Mouse (Mus musculus) kidney, adult 2 months (tissue): ENCODE results near the gene Slc12a4. TPM values are rescaled to one million over a fixed set of nuclear protein-coding genes. Genes with fewer than 3 reads are reported as not detected.

Source experiments
- DNase-seq: peaks from one replicate; pipeline ENCODE4 v3.0.0; 2021
- H3K27ac ChIP-seq: fragments of 200-500 bp; 2 replicates; pipeline ENCODE4 v1.5.1; 2012; ENCODE audit warnings: low read depth, low read length, control low read depth, inconsistent platforms; ENCODE audit not compliant: insufficient read depth
- H3K27me3 ChIP-seq: fragments of 200-500 bp; replicated peaks from 2 replicates; pipeline ENCODE4 v1.6.1; 2012; ENCODE audit warnings: mild to moderate bottlenecking, moderate library complexity, low read length, inconsistent platforms; ENCODE audit not compliant: control insufficient read depth, insufficient read depth
- H3K36me3 ChIP-seq: fragments of 200-500 bp; 2 replicates; pipeline ENCODE4 v1.6.1; 2012; ENCODE audit warnings: mild to moderate bottlenecking, moderate library complexity, low read length, inconsistent platforms; ENCODE audit not compliant: control insufficient read depth, insufficient read depth
- H3K4me1 ChIP-seq: fragments of 200-500 bp; 2 replicates; pipeline ENCODE4 v1.6.1; 2011; ENCODE audit warnings: low read length; ENCODE audit not compliant: control insufficient read depth, insufficient read depth
- H3K4me3 ChIP-seq: fragments of 200-500 bp; 2 replicates; pipeline ENCODE4 v1.5.1; 2011; ENCODE audit warnings: mild to moderate bottlenecking, low read depth, low read length, control low read depth; ENCODE audit not compliant: insufficient read depth
- CTCF ChIP-seq: fragments of 200-500 bp; conservative IDR thresholded peaks from 2 replicates; pipeline ENCODE4 v1.5.1; 2011; ENCODE audit warnings: low read depth, mild to moderate bottlenecking, control low read depth, low read length, moderate library complexity, mixed read lengths; ENCODE audit not compliant: insufficient read depth, insufficient read length
- POLR2A ChIP-seq: fragments of 200-500 bp; IDR thresholded peaks from one replicate; pipeline ENCODE4 v1.6.1; 2011; ENCODE audit warnings: low read depth, low read length, control low read depth
- WGBS: fragments of 180-500 bp; shearing (Covaris S2); methylation state at CpG from one replicate; pipeline ENCODE4 v1.1.7; 2018; 5-methylcytosine and 5-hydroxymethylcytosine counted together
- polyA plus RNA-seq: library from polyadenylated mRNA; depleted of rRNA; stranded (reverse); fragments of >200 nt; gene quantifications from 2 replicates; pipeline ENCODE4 v1.2.3, GENCODE M21; 2012

Slc12a4 gene
- polyA plus RNA-seq, 1 experiment: 30.9 TPM

DNA sequence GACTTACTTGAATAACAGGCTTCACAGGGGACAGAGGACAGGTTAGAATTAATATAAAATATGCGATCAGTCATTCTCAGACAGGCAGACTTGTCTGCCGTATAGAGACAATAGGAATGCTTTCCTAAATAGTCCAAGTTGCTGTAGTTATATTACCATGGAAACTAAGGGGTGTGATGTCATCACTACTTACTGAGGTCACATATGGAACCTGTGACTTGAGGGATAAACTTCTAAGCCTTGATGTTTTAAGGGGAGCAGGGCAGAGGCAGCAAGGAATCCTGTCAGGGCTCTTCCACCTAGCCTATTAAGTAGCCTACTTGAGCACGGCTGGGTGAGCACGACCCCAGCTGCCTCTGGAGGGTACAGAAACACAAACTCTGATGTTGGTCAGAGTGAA lies 40.0 kb upstream of the Slc12a4 start, which contains the start of gene Dpep2nb:
TSS of gene Dpep2nb (minus strand) at position 101 of the 400 bp plus-strand sequence.
- peaks cover 5% of the 10 kb centered on the region; the same call in 1 of the 2 replicates for H3K4me1 ChIP-seq
- no peak within 1 kb of the TSS for H3K27ac ChIP-seq
- no peak for TF ChIP-seq POLR2A
- no peaks in the 10 kb centered on the region for H3K36me3 ChIP-seq
- H3K4me3 ChIP-seq: no peak within 1 kb of the TSS
- WGBS: 57% methylated on average over 4 of the region's 4 CpGs
- no peaks in the 10 kb centered on the region for H3K27me3 ChIP-seq
- DNase-seq: no peak

DNA sequence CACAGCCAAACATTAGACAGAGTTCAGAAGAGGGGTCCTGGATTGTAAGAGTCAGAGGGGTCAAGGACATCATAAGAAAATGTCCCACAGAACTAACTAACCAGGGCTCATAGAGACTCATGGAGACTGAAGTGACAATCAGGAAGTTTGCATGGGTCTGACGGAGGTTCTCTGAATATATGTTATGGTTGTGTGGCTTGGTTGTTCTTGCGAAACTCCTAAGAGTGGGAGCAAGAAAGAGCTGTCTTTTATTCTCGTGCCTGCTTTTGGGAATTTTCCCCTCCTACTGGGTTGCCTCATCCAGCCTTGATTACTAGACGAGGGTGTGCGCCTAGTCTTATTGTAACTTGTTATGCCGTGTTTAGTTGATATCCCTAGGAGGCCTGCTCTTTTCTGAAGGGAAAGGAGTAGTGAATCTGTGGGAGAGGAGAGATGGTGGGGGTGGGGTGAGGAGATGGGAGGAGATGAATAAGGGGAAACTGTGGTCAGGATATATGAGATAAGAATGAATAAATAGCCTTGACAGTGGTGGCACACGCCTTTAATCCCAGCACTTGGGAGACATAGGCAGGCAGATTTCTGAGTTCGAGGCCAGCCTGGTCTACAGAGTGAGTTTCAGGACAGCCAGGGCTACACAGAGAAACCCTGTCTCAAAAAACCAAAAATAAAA lies 38.8 kb upstream of the Slc12a4 start:
- Histone ChIP-seq H3K27ac (no peak overlapping the region; the same call in 1 of the 2 replicates), H3K4me1 (no peaks in the 10 kb centered on the region), H3K36me3 (no peaks in the 10 kb centered on the region), H3K4me3 (no peak overlapping the region), H3K27me3 (no peaks in the 10 kb centered on the region)
- WGBS: 82% methylated on average over 8 of the region's 8 CpGs
- no peak for TF ChIP-seq POLR2A
- TF ChIP-seq CTCF: no peak
- DNase-seq: no peak

DNA sequence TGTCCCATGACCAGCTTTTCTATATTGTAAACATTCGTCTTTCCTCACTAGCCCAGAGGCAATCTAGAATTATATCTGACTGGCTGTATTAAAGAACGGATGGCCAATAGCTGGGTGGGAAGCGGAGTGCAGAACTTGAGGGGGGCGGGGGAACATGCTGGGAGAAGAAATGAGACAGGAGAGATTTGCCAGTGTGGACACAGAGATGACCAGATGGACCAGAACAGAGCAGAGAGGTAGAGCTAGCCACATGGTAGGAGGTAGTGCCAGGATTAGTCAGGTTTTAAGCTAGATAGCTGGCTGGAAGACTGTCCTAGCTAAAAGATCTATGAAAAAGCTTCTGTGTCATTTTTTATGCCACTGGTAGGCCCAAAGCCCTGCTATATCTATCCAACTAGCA lies 36.0 kb upstream of the Slc12a4 start:
- no peak for TF ChIP-seq POLR2A
- no peak for TF ChIP-seq CTCF
- WGBS: 86% methylated on average over 4 of the region's 4 CpGs

DNA sequence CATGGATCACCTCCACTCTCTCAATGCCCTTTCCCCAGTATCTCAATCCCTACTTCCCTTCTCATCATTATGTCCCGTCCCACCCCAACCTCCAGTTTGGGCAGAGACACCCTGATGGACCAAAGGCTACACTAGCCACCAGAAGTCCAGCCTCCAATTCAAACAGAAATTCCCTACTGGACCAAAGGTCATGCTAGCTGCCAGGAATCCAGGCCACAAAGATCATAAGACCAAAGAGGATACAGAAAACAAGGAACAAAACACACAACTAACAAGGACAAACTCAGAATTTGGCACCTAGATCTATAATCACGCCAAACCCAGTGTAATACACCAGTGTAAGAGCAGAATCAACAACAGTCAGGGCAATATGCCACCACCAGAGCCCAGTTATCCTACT lies 33.1 kb upstream of the Slc12a4 start:
- peak; percentile 81 for DNase-seq
- H3K27me3 ChIP-seq: no peaks in the 10 kb centered on the region

More for the DNA sequence above, 36.0 kb upstream of the Slc12a4 start:
- no peaks in the 10 kb centered on the region for H3K27me3 ChIP-seq
- no peak overlapping the region for H3K27ac ChIP-seq
- no peak for DNase-seq
- no peaks in the 10 kb centered on the region for H3K36me3 ChIP-seq
- H3K4me3 ChIP-seq: no peak overlapping the region
- H3K4me1 ChIP-seq: 0 out of 2 replicates have a peak, but pooled peaks cover 2% of the 10 kb centered on the region

DNA sequence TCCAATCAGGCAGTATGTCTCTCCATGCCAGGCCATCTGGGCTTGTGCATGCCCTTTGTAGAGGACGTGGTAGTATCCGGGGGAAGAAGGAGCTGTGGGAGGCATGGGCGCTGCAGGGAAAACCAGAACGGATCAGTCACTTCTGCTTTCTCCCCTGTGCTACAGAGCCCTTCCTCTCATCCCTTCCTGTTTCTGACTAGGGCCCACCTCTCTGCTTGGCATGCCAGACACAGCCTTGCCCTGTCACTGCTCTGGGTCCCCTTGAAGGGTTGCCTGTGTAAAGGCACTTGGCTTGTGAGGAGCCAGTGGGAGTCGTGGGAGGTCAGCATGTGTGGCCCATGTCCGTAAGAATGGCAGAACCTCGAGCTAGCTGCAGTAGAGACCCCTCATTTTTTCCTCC lies 30.5 kb upstream of the Slc12a4 start:
- no peak overlapping the region for H3K27ac ChIP-seq
- H3K4me3 ChIP-seq: no peak overlapping the region
- H3K27me3 ChIP-seq: no peaks in the 10 kb centered on the region
- H3K36me3 ChIP-seq: no peaks in the 10 kb centered on the region
- TF ChIP-seq CTCF: no peak
- no peak for TF ChIP-seq POLR2A
- H3K4me1 ChIP-seq: 0 out of 2 replicates have a peak, but pooled peaks cover 2% of the 10 kb centered on the region
- peak; percentile 12 for DNase-seq
- WGBS: 60% methylated on average over 7 of the region's 7 CpGs

More for the DNA sequence above, 33.1 kb upstream of the Slc12a4 start:
- peak overlapping the region; percentile 45 for H3K27ac ChIP-seq
- H3K4me3 ChIP-seq: no peak overlapping the region
- no peaks in the 10 kb centered on the region for H3K36me3 ChIP-seq
- TF ChIP-seq CTCF (no peak), POLR2A (no peak)
- WGBS: 72% methylated on average over 2 of the region's 2 CpGs
- 0 out of 2 replicates have a peak, but pooled peaks cover 2% of the 10 kb centered on the region for H3K4me1 ChIP-seq

DNA sequence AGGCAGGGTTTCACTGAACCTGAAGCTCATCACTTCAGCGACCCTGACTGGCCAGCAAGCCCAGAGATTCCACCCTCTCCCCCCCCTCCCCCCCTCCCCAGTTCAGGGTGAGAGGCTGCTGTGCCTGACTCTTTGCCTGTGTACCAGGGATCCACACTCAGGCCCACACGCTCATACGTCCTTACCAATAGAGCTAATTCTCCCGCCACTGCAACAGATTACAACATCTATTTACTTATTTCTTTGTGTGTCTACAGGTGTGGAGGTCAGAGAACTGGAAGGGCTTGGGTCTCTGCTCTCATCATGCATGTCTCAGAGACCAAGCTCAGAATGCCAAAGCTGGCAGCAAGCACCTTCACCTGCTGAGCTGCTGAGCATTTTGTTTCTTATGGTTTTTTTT lies 27.3 kb upstream of the Slc12a4 start:
- no peak overlapping the region for H3K27ac ChIP-seq
- no peaks in the 10 kb centered on the region for H3K27me3 ChIP-seq
- no peaks in the 10 kb centered on the region for H3K4me1 ChIP-seq
- no peak for TF ChIP-seq CTCF
- no peak for TF ChIP-seq POLR2A
- no peak overlapping the region for H3K4me3 ChIP-seq
- no peak for DNase-seq
- H3K36me3 ChIP-seq: no peaks in the 10 kb centered on the region
- 72% methylated on average over 4 of the region's 4 CpGs for WGBS

DNA sequence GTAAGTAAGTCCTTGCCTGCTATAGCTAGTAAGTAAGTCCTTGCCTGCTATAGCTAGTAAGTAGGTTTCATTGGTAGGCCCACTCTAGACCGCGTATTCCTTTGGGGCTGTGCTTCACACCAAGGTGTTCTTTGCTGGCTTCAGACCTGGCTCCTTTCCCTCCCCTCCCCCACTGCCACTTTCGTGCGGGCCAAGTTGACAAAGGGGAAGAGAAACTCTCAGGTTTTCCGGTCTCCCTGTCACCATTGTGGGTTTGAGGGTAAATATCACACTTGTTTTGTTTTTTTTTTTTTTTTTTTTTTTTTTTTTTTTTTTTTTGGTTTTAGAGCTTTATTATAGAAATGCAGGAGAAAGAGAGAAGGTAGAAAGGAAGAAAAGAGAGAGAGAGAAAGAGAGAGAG lies 26.6 kb upstream of the Slc12a4 start:
- no peaks in the 10 kb centered on the region for H3K36me3 ChIP-seq
- 63% methylated on average over 5 of the region's 5 CpGs for WGBS
- no peak overlapping the region for H3K27ac ChIP-seq
- H3K27me3 ChIP-seq: no peaks in the 10 kb centered on the region
- DNase-seq: peak; percentile 7
- no peaks in the 10 kb centered on the region for H3K4me1 ChIP-seq
- no peak overlapping the region for H3K4me3 ChIP-seq
- TF ChIP-seq CTCF: no peak
